Mouse (Mus musculus): ENCODE measurements at regions not wholly inside any gene's neighbourhood (a gene's known extent, or its start where the extent isn't known, plus 50 kb on each side); places are given as distances from the start of the nearest gene placed in this dataset.

GRCm38 (mm10) chr2:48315306-48315705 lies 498.6 kb upstream of the Acvr2a start:
- TF ChIP-seq CTCF (IDR thresholded peaks at IDR 0.05; ENCODE audit: low read depth) (no peak), EP300 (optimal IDR thresholded peaks at IDR 0.05) (no peak)
